Mouse (Mus musculus): ENCODE data around the gene Kcnj12. TPM values are rescaled to one million over a fixed set of nuclear protein-coding genes. Genes with fewer than 3 reads are reported as not detected.

Kcnj12 gene
- polyA plus RNA-seq, 1 experiment, result 12.5 TPM

DNA sequence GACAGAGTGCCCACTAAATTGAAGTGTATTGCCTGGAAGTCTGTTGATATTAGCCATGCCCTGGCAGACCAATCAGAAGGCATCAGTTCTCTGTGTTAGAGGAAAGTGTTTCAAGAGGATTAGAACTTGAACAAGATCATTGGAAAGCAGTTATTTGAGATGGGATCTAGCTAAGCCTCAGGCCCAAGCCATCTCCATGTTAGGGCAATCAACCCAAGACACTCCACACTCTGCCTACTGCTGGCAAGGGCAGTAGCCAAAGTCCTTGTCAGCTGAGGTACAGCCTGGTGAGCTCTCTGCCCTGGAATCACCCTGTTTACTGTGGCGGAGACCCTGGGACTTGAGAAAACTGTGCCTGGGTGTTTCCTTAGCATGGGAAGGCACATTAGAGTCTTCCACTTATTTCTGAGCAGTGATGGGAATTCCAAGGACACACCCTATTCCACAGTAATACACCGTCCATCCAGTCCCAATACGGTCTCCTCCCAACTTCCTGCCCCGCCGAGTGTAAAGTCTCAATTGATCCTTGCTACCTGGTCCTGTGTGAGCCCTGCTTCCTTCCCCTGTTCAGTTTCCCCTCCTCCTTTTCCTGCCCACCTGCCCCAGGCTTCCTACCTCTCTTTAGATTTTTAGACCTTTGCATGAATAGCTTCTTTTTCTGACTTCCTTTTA lies 52.4 kb downstream of the Kcnj12 start:
- no peak overlapping the region for H3K4me3 ChIP-seq
- no peak overlapping the region for H3ac ChIP-seq (ENCODE audit: control insufficient read depth, insufficient read length)
- no peak for TF ChIP-seq MYOD1 (IDR thresholded peaks at IDR 0.05; ENCODE audit: control insufficient read depth in 1 of 3, insufficient read length in 2 of 3, low read depth in 2 of 3)
- no peak for TF ChIP-seq MAX (IDR thresholded peaks at IDR 0.05; ENCODE audit: low read depth)
- no peak for TF ChIP-seq POLR2AphosphoS2 (IDR thresholded peaks at IDR 0.05; ENCODE audit: insufficient read length, low read depth)
- no peak for TF ChIP-seq TCF3 (IDR thresholded peaks at IDR 0.05; ENCODE audit: insufficient read length, low read depth)
- no peak for TF ChIP-seq MYOG (IDR thresholded peaks at IDR 0.05; ENCODE audit: control insufficient read depth in 1 of 3, insufficient read depth in 1 of 3, insufficient read length in 2 of 3, low read depth in 2 of 3)
- TF ChIP-seq TCF12 (IDR thresholded peaks at IDR 0.05; ENCODE audit: insufficient read depth, poor library complexity, severe bottlenecking), result no peak
- TF ChIP-seq CEBPB (IDR thresholded peaks at IDR 0.05; ENCODE audit: insufficient read depth, poor library complexity, severe bottlenecking), result no peak
- TF ChIP-seq USF1 (IDR thresholded peaks at IDR 0.05; ENCODE audit: low read depth), result no peak
- no peak for TF ChIP-seq POLR2A (IDR thresholded peaks at IDR 0.05; ENCODE audit: insufficient read length, low read depth)
- no peak for TF ChIP-seq REST (IDR thresholded peaks at IDR 0.05; ENCODE audit: insufficient read depth, insufficient read length)
- TF ChIP-seq SRF (IDR thresholded peaks at IDR 0.05; ENCODE audit: control insufficient read depth, insufficient read length, low read depth), result no peak
- TF ChIP-seq E2F4 (IDR thresholded peaks at IDR 0.05; ENCODE audit: insufficient read depth), result no peak
- H3K79me2 ChIP-seq (ENCODE audit: control insufficient read depth, insufficient read depth), result no peaks in the 10 kb centered on the region
- no peaks in the 10 kb centered on the region for H3K27me3 ChIP-seq (ENCODE audit: control insufficient read depth, insufficient read depth, insufficient read length)
- H3K36me3 ChIP-seq (ENCODE audit: control insufficient read depth, insufficient read depth), result no peaks in the 10 kb centered on the region
- no peak overlapping the region for H3K4me2 ChIP-seq (ENCODE audit: low read depth)

DNA sequence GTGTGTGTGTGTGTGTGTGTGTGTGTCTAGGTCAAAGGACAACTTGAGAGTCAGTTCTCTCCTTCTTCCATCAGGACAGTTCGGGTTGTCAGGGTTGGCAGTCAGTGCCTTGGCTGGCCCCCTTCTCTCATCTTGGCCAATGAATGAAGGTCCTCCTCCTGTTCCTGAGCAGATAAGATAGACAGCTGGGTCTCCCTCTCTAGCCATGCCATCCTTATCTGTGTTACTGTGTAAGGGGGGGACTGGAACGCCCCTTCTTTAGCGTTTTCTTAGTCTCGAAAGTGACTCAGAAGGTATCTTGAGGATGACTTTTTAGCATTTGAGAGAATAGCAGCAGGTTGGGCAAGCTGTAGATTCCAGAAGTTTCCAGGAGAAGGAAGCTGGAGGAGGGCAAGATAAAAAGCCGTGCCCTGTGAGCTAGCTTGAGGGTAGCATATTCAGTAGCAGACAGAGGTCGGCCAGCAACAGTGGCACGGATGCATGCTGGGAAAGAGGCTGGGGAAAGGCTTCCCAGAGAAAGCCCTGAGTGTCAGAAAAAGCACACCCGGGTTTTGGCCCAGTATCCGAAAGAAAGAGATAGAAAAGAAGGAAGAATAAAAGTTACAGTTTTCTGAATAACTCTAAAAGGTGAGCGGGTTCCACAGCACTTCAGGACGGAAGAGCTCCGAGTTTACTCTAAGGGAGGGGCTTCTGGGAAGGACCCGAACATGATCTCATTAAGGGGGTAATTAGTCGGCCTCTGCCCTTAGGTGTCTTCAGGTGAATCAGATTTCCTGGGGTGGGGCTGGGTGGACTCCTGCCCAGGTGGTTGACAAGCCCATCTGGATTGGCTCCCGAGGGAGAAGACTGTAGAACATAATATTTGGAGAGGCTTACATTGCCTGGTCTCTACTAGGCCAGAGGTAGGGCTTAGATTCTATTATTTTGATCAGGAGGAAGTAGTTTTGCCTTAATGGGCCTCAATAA lies 53.3 kb downstream of the Kcnj12 start:
- Histone ChIP-seq H3K4me3 (no peak overlapping the region), H3K4me2 (ENCODE audit: low read depth) (no peak overlapping the region), H3K27me3 (ENCODE audit: control insufficient read depth, insufficient read depth, insufficient read length) (no peaks in the 10 kb centered on the region), H3K79me2 (ENCODE audit: control insufficient read depth, insufficient read depth) (no peaks in the 10 kb centered on the region), H3ac (ENCODE audit: control insufficient read depth, insufficient read length) (no peak overlapping the region), H3K36me3 (ENCODE audit: control insufficient read depth, insufficient read depth) (no peaks in the 10 kb centered on the region)
- no peak for TF ChIP-seq USF1 (IDR thresholded peaks at IDR 0.05; ENCODE audit: low read depth)
- no peak for TF ChIP-seq TCF12 (IDR thresholded peaks at IDR 0.05; ENCODE audit: insufficient read depth, poor library complexity, severe bottlenecking)
- TF ChIP-seq CEBPB (IDR thresholded peaks at IDR 0.05; ENCODE audit: insufficient read depth, poor library complexity, severe bottlenecking), result no peak
- no peak for TF ChIP-seq POLR2AphosphoS2 (IDR thresholded peaks at IDR 0.05; ENCODE audit: insufficient read length, low read depth)
- no peak for TF ChIP-seq TCF3 (IDR thresholded peaks at IDR 0.05; ENCODE audit: insufficient read length, low read depth)
- no peak for TF ChIP-seq REST (IDR thresholded peaks at IDR 0.05; ENCODE audit: insufficient read depth, insufficient read length)
- no peak for TF ChIP-seq POLR2A (IDR thresholded peaks at IDR 0.05; ENCODE audit: insufficient read length, low read depth)
- no peak for TF ChIP-seq SRF (IDR thresholded peaks at IDR 0.05; ENCODE audit: control insufficient read depth, insufficient read length, low read depth)
- TF ChIP-seq MAX (IDR thresholded peaks at IDR 0.05; ENCODE audit: low read depth), result no peak
- no peak for TF ChIP-seq MYOG (IDR thresholded peaks at IDR 0.05; ENCODE audit: control insufficient read depth in 1 of 3, insufficient read depth in 1 of 3, insufficient read length in 2 of 3, low read depth in 2 of 3)
- TF ChIP-seq E2F4 (IDR thresholded peaks at IDR 0.05; ENCODE audit: insufficient read depth), result no peak
- no peak for TF ChIP-seq MYOD1 (IDR thresholded peaks at IDR 0.05; ENCODE audit: control insufficient read depth in 1 of 3, insufficient read length in 2 of 3, low read depth in 2 of 3)

DNA sequence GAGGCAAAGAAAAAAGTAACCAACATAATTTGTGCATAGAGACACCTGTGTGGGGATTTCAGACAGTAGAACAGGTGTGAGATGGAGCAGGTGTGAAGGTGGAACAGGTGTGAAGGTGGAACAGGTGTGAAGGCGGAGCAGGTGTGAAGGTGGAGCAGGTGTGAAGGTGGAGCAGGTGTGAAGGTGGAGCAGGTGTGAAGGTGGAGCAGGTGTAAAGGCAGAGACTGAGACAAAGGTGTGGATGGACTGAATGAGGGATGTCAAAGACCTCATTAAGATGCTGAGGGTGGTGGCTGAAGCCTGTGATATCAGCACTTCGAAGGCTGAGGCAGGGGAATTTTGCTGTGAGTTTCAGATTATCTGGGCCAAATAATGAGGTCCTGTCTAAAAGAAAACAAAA lies 59.3 kb downstream of the Kcnj12 start:
- Histone ChIP-seq H3K4me3 (no peak overlapping the region), H3ac (ENCODE audit: control insufficient read depth, insufficient read length) (no peak overlapping the region), H3K27me3 (ENCODE audit: control insufficient read depth, insufficient read depth, insufficient read length) (no peaks in the 10 kb centered on the region), H3K4me2 (ENCODE audit: low read depth) (no peak overlapping the region), H3K36me3 (ENCODE audit: control insufficient read depth, insufficient read depth) (no peaks in the 10 kb centered on the region), H3K79me2 (ENCODE audit: control insufficient read depth, insufficient read depth) (no peaks in the 10 kb centered on the region)
- TF ChIP-seq REST (IDR thresholded peaks at IDR 0.05; ENCODE audit: insufficient read depth, insufficient read length) (no peak), MYOG (IDR thresholded peaks at IDR 0.05; ENCODE audit: control insufficient read depth in 1 of 3, insufficient read depth in 1 of 3, insufficient read length in 2 of 3, low read depth in 2 of 3) (peak in 2 of 3 experiments; percentile 5 to 24), POLR2A (IDR thresholded peaks at IDR 0.05; ENCODE audit: insufficient read length, low read depth) (no peak), TCF12 (IDR thresholded peaks at IDR 0.05; ENCODE audit: insufficient read depth, poor library complexity, severe bottlenecking) (no peak), E2F4 (IDR thresholded peaks at IDR 0.05; ENCODE audit: insufficient read depth) (no peak), MYOD1 (IDR thresholded peaks at IDR 0.05; ENCODE audit: control insufficient read depth in 1 of 3, insufficient read length in 2 of 3, low read depth in 2 of 3) (peak in 2 of 3 experiments; percentile 34 to 64), USF1 (IDR thresholded peaks at IDR 0.05; ENCODE audit: low read depth) (no peak), POLR2AphosphoS2 (IDR thresholded peaks at IDR 0.05; ENCODE audit: insufficient read length, low read depth) (no peak), TCF3 (IDR thresholded peaks at IDR 0.05; ENCODE audit: insufficient read length, low read depth) (no peak), CEBPB (IDR thresholded peaks at IDR 0.05; ENCODE audit: insufficient read depth, poor library complexity, severe bottlenecking) (no peak), MAX (IDR thresholded peaks at IDR 0.05; ENCODE audit: low read depth) (no peak), SRF (IDR thresholded peaks at IDR 0.05; ENCODE audit: control insufficient read depth, insufficient read length, low read depth) (no peak)

DNA sequence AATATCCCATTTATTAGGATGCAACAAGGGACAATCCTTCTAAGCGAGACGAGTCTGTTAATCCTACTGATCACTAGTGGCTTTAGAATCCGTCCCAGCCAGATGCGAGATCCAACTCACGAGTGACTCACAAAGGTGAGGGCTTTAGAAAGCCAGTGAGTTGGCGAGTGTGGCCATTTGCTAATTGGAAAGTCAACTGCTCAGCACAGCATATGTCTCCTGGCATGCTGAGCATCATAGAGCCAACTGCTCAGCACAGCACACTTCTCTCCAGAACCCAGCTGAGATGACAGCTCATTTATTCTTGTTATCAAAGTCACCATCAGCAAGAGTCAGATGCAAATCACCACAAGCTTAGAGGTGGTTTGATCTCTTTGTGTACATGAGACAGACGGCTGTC lies 67.8 kb downstream of the Kcnj12 start:
- TF ChIP-seq USF1 (IDR thresholded peaks at IDR 0.05; ENCODE audit: low read depth), result no peak
- TF ChIP-seq MYOG (IDR thresholded peaks at IDR 0.05; ENCODE audit: control insufficient read depth in 1 of 3, insufficient read depth in 1 of 3, insufficient read length in 2 of 3, low read depth in 2 of 3), result no peak
- TF ChIP-seq POLR2A (IDR thresholded peaks at IDR 0.05; ENCODE audit: insufficient read length, low read depth), result no peak
- no peak for TF ChIP-seq CEBPB (IDR thresholded peaks at IDR 0.05; ENCODE audit: insufficient read depth, poor library complexity, severe bottlenecking)
- no peak for TF ChIP-seq TCF3 (IDR thresholded peaks at IDR 0.05; ENCODE audit: insufficient read length, low read depth)
- no peak for TF ChIP-seq MYOD1 (IDR thresholded peaks at IDR 0.05; ENCODE audit: control insufficient read depth in 1 of 3, insufficient read length in 2 of 3, low read depth in 2 of 3)
- TF ChIP-seq POLR2AphosphoS2 (IDR thresholded peaks at IDR 0.05; ENCODE audit: insufficient read length, low read depth), result no peak
- no peak for TF ChIP-seq E2F4 (IDR thresholded peaks at IDR 0.05; ENCODE audit: insufficient read depth)
- no peak for TF ChIP-seq SRF (IDR thresholded peaks at IDR 0.05; ENCODE audit: control insufficient read depth, insufficient read length, low read depth)
- TF ChIP-seq MAX (IDR thresholded peaks at IDR 0.05; ENCODE audit: low read depth), result no peak
- no peak for TF ChIP-seq TCF12 (IDR thresholded peaks at IDR 0.05; ENCODE audit: insufficient read depth, poor library complexity, severe bottlenecking)
- TF ChIP-seq REST (IDR thresholded peaks at IDR 0.05; ENCODE audit: insufficient read depth, insufficient read length), result no peak
- Histone ChIP-seq H3ac (ENCODE audit: control insufficient read depth, insufficient read length) (no peak overlapping the region), H3K4me3 (no peak overlapping the region), H3K4me2 (ENCODE audit: low read depth) (no peak overlapping the region), H3K27me3 (ENCODE audit: control insufficient read depth, insufficient read depth, insufficient read length) (no peaks in the 10 kb centered on the region), H3K36me3 (ENCODE audit: control insufficient read depth, insufficient read depth) (no peaks in the 10 kb centered on the region), H3K79me2 (ENCODE audit: control insufficient read depth, insufficient read depth) (no peaks in the 10 kb centered on the region)
